Mouse (Mus musculus) adrenal gland, adult 2 months (tissue): ENCODE measurements around the gene Ptch1. TPM values are rescaled to one million over a fixed set of nuclear protein-coding genes. Genes with fewer than 3 reads are reported as not detected.

Experiments used
- DNase-seq: peaks from one replicate; pipeline ENCODE4 v3.0.0; 2021
- long read RNA-seq: library from polyadenylated mRNA; stranded (forward); transcript quantifications from one replicate; pipeline ENCODE4 v2.0.0, GENCODE M21; 2021
- polyA plus RNA-seq: library from polyadenylated mRNA; depleted of rRNA; stranded (reverse); fragments of >200 nt; gene quantifications from 2 replicates; pipeline ENCODE4 v1.2.3, GENCODE M21; 2012; rRNA removed
- total RNA-seq, 2 experiments: library from RNA; stranded (reverse); gene quantifications; 2 replicates each; pipeline ENCODE4 v1.2.3; 2021

Ptch1 gene
- total RNA-seq = 10 to 100 TPM; 30.8 to 57.5 TPM
- polyA plus RNA-seq = 46.7 and 50.1 TPM in 2 replicates
- long read RNA-seq, partial matches to known transcripts = 1 of 7 reads
- long read RNA-seq, other reads (novel, unspliced or antisense) = 6 of 7 reads

GRCm38 (mm10) chr13:63573256-63573835 is at the start of gene Ptch1:
TSS of gene Ptch1 (minus strand) at chr13:63573598.
- DNase-seq = peak; percentile 49

- no peak for DNase-seq
These were observed 47.9 kb upstream of the Ptch1 start for GRCm38 (mm10) chr13:63621301-63621700.

GRCm38 (mm10) chr13:63613201-63613600 is 39.8 kb upstream of the Ptch1 start:
- no peak for DNase-seq

- no peak for DNase-seq
These were observed 36.3 kb upstream of the Ptch1 start for GRCm38 (mm10) chr13:63609734-63610133.

- DNase-seq = no peak
These were observed 24.2 kb upstream of the Ptch1 start for GRCm38 (mm10) chr13:63597593-63597992.

GRCm38 (mm10) chr13:63595869-63596268 is 22.5 kb upstream of the Ptch1 start:
- no peak for DNase-seq

- no peak for DNase-seq
These were observed 20.2 kb upstream of the Ptch1 start for GRCm38 (mm10) chr13:63593469-63594050.

GRCm38 (mm10) chr13:63592755-63593154 is 19.4 kb upstream of the Ptch1 start:
- no peak for DNase-seq

GRCm38 (mm10) chr13:63574601-63575000 is 1.2 kb upstream of the Ptch1 start:
- no peak for DNase-seq

- DNase-seq = no peak
These were observed 744 bp downstream of the Ptch1 start for GRCm38 (mm10) chr13:63572453-63573255.

GRCm38 (mm10) chr13:63572111-63572452 is 1.3 kb downstream of the Ptch1 start:
- no peak for DNase-seq

- no peak for DNase-seq
These were observed 2.9 kb downstream of the Ptch1 start for GRCm38 (mm10) chr13:63570456-63570855.

GRCm38 (mm10) chr13:63569396-63569756 is 4.0 kb downstream of the Ptch1 start:
- DNase-seq = no peak

GRCm38 (mm10) chr13:63568741-63569395 is 4.5 kb downstream of the Ptch1 start:
- DNase-seq = no peak

- DNase-seq = no peak
These were observed 5.1 kb downstream of the Ptch1 start for GRCm38 (mm10) chr13:63568306-63568705.

GRCm38 (mm10) chr13:63567677-63568293 is 5.6 kb downstream of the Ptch1 start:
- DNase-seq = peak; percentile 97

GRCm38 (mm10) chr13:63566018-63567015 is 7.1 kb downstream of the Ptch1 start:
- DNase-seq = peak; percentile 92

GRCm38 (mm10) chr13:63565320-63566017 is 7.9 kb downstream of the Ptch1 start:
- peak; percentile 77 for DNase-seq

- peak; percentile 94 for DNase-seq
These were observed 8.6 kb downstream of the Ptch1 start for GRCm38 (mm10) chr13:63564626-63565319.
